Mouse (Mus musculus) forebrain, embryonic 13.5 days (tissue): Measurements from ENCODE around the gene Mrgprb4. TPM values are rescaled to one million over a fixed set of nuclear protein-coding genes. Genes with fewer than 3 reads are reported as not detected.

ENCODE experiments used
- ATAC-seq: fragments of 200-750 bp; cut with Nextera tagmentation; 2 replicates; pipeline ENCODE4 v1.8.0; 2017
- H3K27ac ChIP-seq: fragments of 300-500 bp; sonication (generic); 2 replicates; pipeline ENCODE4 v1.5.1; 2015; ENCODE audit warnings: inconsistent platforms, mild to moderate bottlenecking, moderate library complexity
- H3K27me3 ChIP-seq: fragments of 300-500 bp; sonication (generic); 2 replicates; pipeline ENCODE4 v1.6.1; 2015; ENCODE audit warnings: mild to moderate bottlenecking, inconsistent platforms
- H3K36me3 ChIP-seq: fragments of 300-500 bp; sonication (generic); 2 replicates; pipeline ENCODE4 v1.6.1; 2015; ENCODE audit warnings: mild to moderate bottlenecking, inconsistent platforms; ENCODE audit not compliant: poor library complexity, severe bottlenecking
- H3K4me1 ChIP-seq: fragments of 300-500 bp; sonication (generic); 2 replicates; pipeline ENCODE4 v1.6.1; 2015; ENCODE audit warnings: inconsistent platforms
- H3K4me2 ChIP-seq: fragments of 300-500 bp; sonication (generic); 2 replicates; pipeline ENCODE4 v1.6.1; 2015; ENCODE audit warnings: inconsistent platforms, mild to moderate bottlenecking, moderate library complexity
- H3K4me3 ChIP-seq: fragments of 300-500 bp; sonication (generic); 2 replicates; pipeline ENCODE4 v1.5.1; 2015; ENCODE audit warnings: mild to moderate bottlenecking, inconsistent platforms
- H3K9ac ChIP-seq: fragments of 300-500 bp; sonication (generic); 2 replicates; pipeline ENCODE4 v1.6.1; 2015; ENCODE audit warnings: mild to moderate bottlenecking, inconsistent platforms
- H3K9me3 ChIP-seq: fragments of 300-500 bp; sonication (generic); replicated peaks from 2 replicates; pipeline ENCODE4 v1.6.1; 2016; ENCODE audit warnings: inconsistent platforms
- WGBS: fragments of 180-500 bp; shearing (Covaris S2); methylation state at CpG from one replicate; pipeline ENCODE4 v1.1.7; 2015; 5-methylcytosine and 5-hydroxymethylcytosine counted together
- polyA plus RNA-seq: library from polyadenylated mRNA; unstranded; fragments of >200 nt; fragmentation: Nextera tagmentation; extraction: Ambion mirVana; gene quantifications from 2 replicates; pipeline ENCODE4 v1.2.1, GENCODE M21; 2015

Mrgprb4 gene
- not detected in 2 replicates for polyA plus RNA-seq

- no peaks in the 10 kb centered on the region for H3K27me3 ChIP-seq
- no peak within 1 kb of the TSS for H3K4me3 ChIP-seq
- H3K36me3 ChIP-seq: no peaks in the 10 kb centered on the region
- H3K9ac ChIP-seq: no peak within 1 kb of the TSS
- H3K9me3 ChIP-seq: peaks cover 16% of the 10 kb centered on the region
- no peak within 1 kb of the TSS for H3K27ac ChIP-seq
- H3K4me2 ChIP-seq: no peak within 1 kb of the TSS
- WGBS: 91% methylated on average over 3 of the region's 3 CpGs
- no peaks in the 10 kb centered on the region for H3K4me1 ChIP-seq
- no peak for ATAC-seq
Observed at GRCm38 (mm10) chr7:48199188-48199587, at the start of gene Mrgprb4. Gene Mrgprb4, minus strand, starts transcription at chr7:48199288.

GRCm38 (mm10) chr7:48226114-48226513 lies 27.0 kb upstream of the Mrgprb4 start:
- H3K27ac ChIP-seq: no peak overlapping the region
- no peaks in the 10 kb centered on the region for H3K27me3 ChIP-seq
- H3K4me2 ChIP-seq: no peak overlapping the region
- H3K4me1 ChIP-seq: no peaks in the 10 kb centered on the region
- peaks cover 13% of the 10 kb centered on the region for H3K9me3 ChIP-seq
- H3K4me3 ChIP-seq: no peak overlapping the region
- H3K36me3 ChIP-seq: no peaks in the 10 kb centered on the region
- ATAC-seq: no peak
- H3K9ac ChIP-seq: no peak overlapping the region

- 82% methylated on average over 5 of the region's 5 CpGs for WGBS
- Histone ChIP-seq H3K4me3 (no peak overlapping the region), H3K9me3 (peaks cover 13% of the 10 kb centered on the region), H3K27ac (no peak overlapping the region), H3K4me1 (no peaks in the 10 kb centered on the region), H3K4me2 (no peak overlapping the region), H3K36me3 (no peaks in the 10 kb centered on the region), H3K27me3 (no peaks in the 10 kb centered on the region), H3K9ac (no peak overlapping the region)
- no peak for ATAC-seq
Observed at GRCm38 (mm10) chr7:48225065-48225464, 26.0 kb upstream of the Mrgprb4 start.

GRCm38 (mm10) chr7:48168919-48169318 lies 30.2 kb downstream of the Mrgprb4 start, which contains the start of gene Mrgprb5:
Gene Mrgprb5, minus strand, starts transcription at chr7:48169019.
- WGBS: 80% methylated on average over 2 of the region's 2 CpGs
- no peak within 1 kb of the TSS for H3K4me2 ChIP-seq
- H3K4me1 ChIP-seq: no peaks in the 10 kb centered on the region
- H3K27ac ChIP-seq: no peak within 1 kb of the TSS
- no peak within 1 kb of the TSS for H3K4me3 ChIP-seq
- H3K9ac ChIP-seq: no peak within 1 kb of the TSS
- H3K27me3 ChIP-seq: no peaks in the 10 kb centered on the region
- no peaks in the 10 kb centered on the region for H3K36me3 ChIP-seq
- no peak for ATAC-seq
- H3K9me3 ChIP-seq: no peaks in the 10 kb centered on the region

GRCm38 (mm10) chr7:48167471-48167870 lies 31.6 kb downstream of the Mrgprb4 start:
- Histone ChIP-seq H3K9me3 (no peaks in the 10 kb centered on the region), H3K4me3 (no peak overlapping the region), H3K36me3 (no peaks in the 10 kb centered on the region), H3K9ac (no peak overlapping the region), H3K4me1 (no peaks in the 10 kb centered on the region), H3K4me2 (no peak overlapping the region), H3K27ac (no peak overlapping the region), H3K27me3 (no peaks in the 10 kb centered on the region)
- no peak for ATAC-seq
- WGBS: 78% methylated on average over 2 of the region's 2 CpGs

Other genes with a start within 250 kb of the Mrgprb4 start
- gene Mrgpra4, start 217.2 kb downstream of the Mrgprb4 start, polyA plus RNA-seq: not detected in 2 replicates
- gene Mrgprx1, start 171.7 kb downstream of the Mrgprb4 start, polyA plus RNA-seq: not detected in 2 replicates
- gene Mrgprb5, start 30.3 kb downstream of the Mrgprb4 start, polyA plus RNA-seq: not detected in 2 replicates
- gene Mrgprb8, start 189.2 kb upstream of the Mrgprb4 start, polyA plus RNA-seq: not detected in 2 replicates